ENCODE assay signal across 17 mouse cellular contexts in the genomic region with DNA sequence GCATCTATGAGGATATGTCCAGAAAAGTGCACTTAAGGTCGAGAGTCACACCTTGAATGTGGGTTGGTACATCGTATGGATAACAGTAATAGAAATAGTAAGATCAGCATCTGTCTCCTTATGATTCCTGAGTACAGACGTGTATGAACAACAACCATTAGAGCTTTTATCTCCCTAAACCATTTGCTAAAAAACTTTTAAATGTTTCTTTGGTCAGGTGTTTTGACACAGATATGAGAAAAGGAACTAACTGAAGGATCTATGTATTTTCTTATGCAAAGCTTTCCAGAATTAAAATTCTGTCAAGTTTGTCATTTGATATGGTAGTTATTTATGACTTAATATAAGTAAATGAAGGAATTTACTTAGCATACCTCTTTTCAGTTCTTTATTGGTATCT.
A peak's percentile ranks its signal among the peaks of the same experiment; 100 is the strongest.
DNase-seq lines count a peak whose midpoint lies in the region; TF ChIP-seq lines count a peak whose summit lies in the region.
"Had no signal": no experiment of that assay in that cellular context is flagged by ENCODE, and none has a peak within 500 bp of the region (broad histone marks: within the 10 kb centered on the region; RNA-seq: fewer than 3 reads in every experiment).

No protein-coding gene starts in this region.

- H3K27ac ChIP-seq in MEL (ENCODE audit: control insufficient read depth, low read depth, low read length), result no peak overlapping the region

- H3K4me1 ChIP-seq in MEL (ENCODE audit: control insufficient read depth in 1 of 2, insufficient read depth in 2 of 2, low read length in 2 of 2), result no peaks in the 10 kb centered on the region; a peak in 1 of 4 replicates

- no peaks in the 10 kb centered on the region for H3K36me3 ChIP-seq in MEL (ENCODE audit: control insufficient read depth in 1 of 2, insufficient read depth in 2 of 2, low read length in 2 of 2)
- H3K36me3 ChIP-seq: G1E had no signal

- H3K27me3 ChIP-seq in MEL (ENCODE audit: control insufficient read depth in 1 of 2, insufficient read depth in 2 of 2, low read length in 2 of 2), result no peaks in the 10 kb centered on the region
- H3K27me3 ChIP-seq: CH12.LX, Patski had no signal

- H3K4me3 ChIP-seq in MEL (ENCODE audit: control insufficient read depth in 1 of 2, insufficient read depth in 1 of 2, low read depth in 2 of 2, low read length in 2 of 2), result no peak overlapping the region

- peak in 1 of 2 experiments; percentile 60; a peak in 1 of 4 replicates for TF ChIP-seq EP300 in MEL (IDR thresholded peaks at IDR 0.05; ENCODE audit: low read depth in 1 of 2, low read length in 2 of 2)

- TF ChIP-seq CTCF in MEL (IDR thresholded peaks at IDR 0.05 in 2 of 3, conservative IDR thresholded peaks at IDR 0.05 in 1 of 3; ENCODE audit: control insufficient read depth in 1 of 3, insufficient read depth in 1 of 3, low read depth in 2 of 3, low read length in 3 of 3, poor library complexity in 1 of 3, severe bottlenecking in 1 of 3), result no peak

- no peaks in the 10 kb centered on the region for H3K9me3 ChIP-seq in MEL (replicated peaks; ENCODE audit: insufficient read depth, low read length)
- H3K9me3 ChIP-seq: G1E had no signal

- no peak for TF ChIP-seq RAD21 in MEL (IDR thresholded peaks at IDR 0.05; ENCODE audit: low read depth, low read length)

- TF ChIP-seq POLR2A in MEL (IDR thresholded peaks at IDR 0.05; ENCODE audit: control insufficient read depth in 1 of 2, insufficient read depth in 1 of 2, low read depth in 1 of 2, low read length in 2 of 2, poor library complexity in 1 of 2), result no peak

- DNase-seq in MEL (ENCODE audit: low read depth, low spot score), result no peak
- no peak for DNase-seq in urinary bladder, postnatal 14 days (ENCODE audit: low spot score)
- DNase-seq: adrenal gland, adult 2 months; adrenal gland, adult 8-10 months; adrenal gland, postnatal 10 days; adrenal gland, postnatal 14 days; adrenal gland, postnatal 25 days; adrenal gland, postnatal 36 days; B cell, adult 2 months; cerebellum, adult 11 months; cerebellum, adult 11-12 months; cerebellum, adult 18-20 months; cerebellum, adult 2 months; cerebellum, adult 8-10 months had no signal

- H3K79me2 ChIP-seq in MEL (ENCODE audit: control insufficient read depth, insufficient read depth, low read length, poor library complexity), result no peaks in the 10 kb centered on the region

- H3K9ac ChIP-seq in MEL (ENCODE audit: control insufficient read depth, low read depth, low read length, poor library complexity, severe bottlenecking), result no peak overlapping the region

TF ChIP-seq in MEL, 35 proteins besides CTCF, POLR2A, EP300 and RAD21:
- TF ChIP-seq SMC3 (IDR thresholded peaks at IDR 0.05; ENCODE audit: low read depth, low read length) (no peak), CHD1 (IDR thresholded peaks at IDR 0.05; ENCODE audit: low read depth, low read length) (no peak), USF1 (IDR thresholded peaks at IDR 0.05; ENCODE audit: low read depth, low read length) (no peak), GATA1 (IDR thresholded peaks at IDR 0.05; ENCODE audit: low read depth, low read length) (no peak), TCF12 (IDR thresholded peaks at IDR 0.05; ENCODE audit: low read depth, low read length) (peak; percentile 74), ETS1 (IDR thresholded peaks at IDR 0.05; ENCODE audit: low read depth, low read length) (peak; percentile 35; the same call in 1 of the 2 replicates), USF2 (IDR thresholded peaks at IDR 0.05; ENCODE audit: borderline replicate concordance in 1 of 2, insufficient read depth in 1 of 2, low read depth in 1 of 2, low read length in 2 of 2) (no peak)
